Mouse (Mus musculus) ovary, postnatal 36 days (tissue): ENCODE data around the gene Psap.

Experiments used
- DNase-seq: peaks from one replicate; pipeline ENCODE4 v3.0.0; 2022; ENCODE audit warnings: low spot score, mixed read lengths

The Psap gene

GRCm38 (mm10) chr10:60349644-60350043, 72.2 kb downstream of the Psap start:
- no peak for DNase-seq

GRCm38 (mm10) chr10:60350077-60350804, 72.8 kb downstream of the Psap start:
- DNase-seq: no peak

- peak; percentile 90 for DNase-seq
These were observed 73.4 kb downstream of the Psap start for GRCm38 (mm10) chr10:60350805-60351167.

- no peak for DNase-seq
These were observed 73.8 kb downstream of the Psap start for GRCm38 (mm10) chr10:60351248-60351647.

- DNase-seq: no peak
These were observed 74.5 kb downstream of the Psap start for GRCm38 (mm10) chr10:60351761-60352455.
